22 mouse cellular contexts compared by ENCODE assay signal in the genomic region with DNA sequence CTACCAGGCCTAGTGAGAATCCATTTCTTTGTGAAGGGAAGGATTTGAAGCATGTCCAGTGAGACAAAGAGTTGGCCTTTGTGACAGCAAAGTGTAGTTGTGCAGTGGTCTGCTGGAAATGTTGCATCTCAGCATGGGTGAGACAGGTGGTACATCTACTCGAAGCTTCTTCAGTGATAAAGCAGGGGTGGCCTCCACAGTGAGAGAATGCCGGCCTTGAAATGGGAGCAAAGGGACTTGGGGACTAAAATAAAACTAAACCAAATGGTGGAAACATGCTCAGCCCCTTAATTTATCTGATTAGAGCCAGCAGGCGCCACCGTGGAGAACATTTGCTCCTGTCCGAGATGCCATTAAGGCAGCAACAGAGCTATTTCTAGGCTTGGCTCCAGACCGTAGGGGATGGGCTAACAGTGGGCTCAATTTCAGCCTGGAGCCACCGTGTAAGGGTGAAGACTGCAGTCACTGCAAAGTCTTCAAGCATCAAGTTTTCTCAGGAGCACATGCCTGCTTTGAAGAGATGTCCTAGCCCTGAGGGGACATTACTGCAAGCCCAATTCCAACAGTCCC. TPM values are rescaled to one million over a fixed set of nuclear protein-coding genes. Genes with fewer than 3 reads are reported as not detected.
DNase-seq lines count a peak whose midpoint lies in the region; ATAC-seq and TF ChIP-seq lines count a peak whose summit lies in the region.
"Had no signal": no experiment of that assay in that cellular context is flagged by ENCODE, and none has a peak within 500 bp of the region (broad histone marks: within the 10 kb centered on the region; RNA-seq: fewer than 3 reads in every experiment).

No protein-coding gene starts in this region.

- H3K27ac ChIP-seq in heart, embryonic 13.5 days (replicated peaks), result peak overlapping the region; percentile 58
- H3K27ac ChIP-seq in heart, adult 2 months, result no peak overlapping the region
- H3K27ac ChIP-seq in embryonic facial prominence, embryonic 14.5 days (replicated peaks; ENCODE audit: low read depth, low read length), result no peak overlapping the region
- H3K27ac ChIP-seq: embryonic facial prominence, embryonic 13.5 days; hindbrain, postnatal 0 days; kidney, postnatal 0 days; liver, embryonic 12.5 days; stomach, postnatal 0 days had no signal

- no peaks in the 10 kb centered on the region for H3K27me3 ChIP-seq in heart, embryonic 13.5 days (replicated peaks)
- H3K27me3 ChIP-seq in heart, adult 2 months (ENCODE audit: control insufficient read depth, insufficient read depth, low read length), result no peaks in the 10 kb centered on the region
- H3K27me3 ChIP-seq in embryonic facial prominence, embryonic 14.5 days (replicated peaks; ENCODE audit: control insufficient read depth, insufficient read depth, low read length), result no peaks in the 10 kb centered on the region
- H3K27me3 ChIP-seq: embryonic facial prominence, embryonic 13.5 days; liver, embryonic 12.5 days had no signal

- no peak overlapping the region for H3K9ac ChIP-seq in heart, embryonic 13.5 days
- no peak overlapping the region for H3K9ac ChIP-seq in heart, adult 2 months (ENCODE audit: low read depth, low read length)
- H3K9ac ChIP-seq in embryonic facial prominence, embryonic 14.5 days (ENCODE audit: low read depth, low read length), result no peak overlapping the region
- H3K9ac ChIP-seq: embryonic facial prominence, embryonic 13.5 days; forebrain, postnatal 0 days; liver, embryonic 12.5 days; lung, embryonic 14.5 days had no signal

- no peaks in the 10 kb centered on the region for H3K9me3 ChIP-seq in heart, embryonic 13.5 days
- no peaks in the 10 kb centered on the region for H3K9me3 ChIP-seq in embryonic facial prominence, embryonic 14.5 days (ENCODE audit: control insufficient read depth, low read length)
- H3K9me3 ChIP-seq: embryonic facial prominence, embryonic 13.5 days; liver, embryonic 12.5 days had no signal

- WGBS in heart, embryonic 13.5 days, result 21% methylated on average over 7 of the region's 7 CpGs
- WGBS in heart, adult 2 months, result 40% methylated on average over 7 of the region's 7 CpGs
- WGBS in embryonic facial prominence, embryonic 14.5 days, result 25% methylated on average over 7 of the region's 7 CpGs

- DNase-seq in heart, adult 2 months, result no peak
- DNase-seq in MN1 (ENCODE audit: low spot score), result peak; percentile 38
- peak; percentile 66 for DNase-seq in embryonic facial prominence, embryonic 14.5 days (ENCODE audit: low spot score)
- DNase-seq in gastrocnemius, postnatal 36 days, result peak; percentile 10 to 28
- DNase-seq in kidney, postnatal 10 days, result no peak
- DNase-seq in lung, adult 18-20 months, result no peak
- DNase-seq: adrenal gland, adult 2 months; B cell, adult 2 months; cerebellum, adult 8-10 months; forebrain, postnatal 0 days; lung, embryonic 14.5 days; lung, postnatal 36 days; right cerebral cortex, postnatal 4 days had no signal

- peaks cover 30% of the 10 kb centered on the region for H3K4me1 ChIP-seq in heart, embryonic 13.5 days
- H3K4me1 ChIP-seq in heart, adult 2 months (ENCODE audit: control insufficient read depth, insufficient read depth, low read length), result peaks cover 2% of the 10 kb centered on the region; the same call in 1 of the 2 replicates
- H3K4me1 ChIP-seq in embryonic facial prominence, embryonic 14.5 days (ENCODE audit: control insufficient read depth, insufficient read depth, low read length), result peaks cover 6% of the 10 kb centered on the region

- H3K36me3 ChIP-seq in heart, embryonic 13.5 days, result no peaks in the 10 kb centered on the region
- H3K36me3 ChIP-seq in heart, adult 2 months (ENCODE audit: control insufficient read depth, insufficient read depth, low read length), result no peaks in the 10 kb centered on the region
- H3K36me3 ChIP-seq in embryonic facial prominence, embryonic 14.5 days (ENCODE audit: control insufficient read depth, insufficient read depth, low read length), result no peaks in the 10 kb centered on the region
- H3K36me3 ChIP-seq: embryonic facial prominence, embryonic 13.5 days; liver, embryonic 12.5 days had no signal

- no peak overlapping the region for H3K4me2 ChIP-seq in heart, embryonic 13.5 days
- no peak overlapping the region for H3K4me2 ChIP-seq in embryonic facial prominence, embryonic 14.5 days (ENCODE audit: low read depth, low read length)
- H3K4me2 ChIP-seq: embryonic facial prominence, embryonic 13.5 days; liver, embryonic 12.5 days; lung, embryonic 14.5 days had no signal

- H3K79me2 ChIP-seq in heart, adult 2 months (replicated peaks; ENCODE audit: control insufficient read depth, insufficient read depth, low read length), result no peaks in the 10 kb centered on the region

- no peak for TF ChIP-seq EP300 in heart, adult 2 months (IDR thresholded peaks at IDR 0.05; ENCODE audit: insufficient read depth, low read depth, low read length)

- TF ChIP-seq CTCF in heart, adult 2 months (IDR thresholded peaks at IDR 0.05), result no peak

- intact Hi-C loops in heart, adult 2 months (cut with DNase I), result no loop called here
- intact Hi-C loops in gastrocnemius, postnatal 36 days (cut with DNase I), result no loop called here

- H3K4me3 ChIP-seq in heart, embryonic 13.5 days, result no peak overlapping the region
- H3K4me3 ChIP-seq in heart, adult 2 months, result no peak overlapping the region
- no peak overlapping the region for H3K4me3 ChIP-seq in embryonic facial prominence, embryonic 14.5 days (ENCODE audit: low read depth, low read length)
- H3K4me3 ChIP-seq: embryonic facial prominence, embryonic 13.5 days; liver, embryonic 12.5 days had no signal

- TF ChIP-seq POLR2A in heart, adult 2 months (IDR thresholded peaks at IDR 0.05; ENCODE audit: insufficient read depth, low read depth, low read length), result no peak

- no peak for ATAC-seq in heart, embryonic 13.5 days (ENCODE audit: extremely low read depth, insufficient number of reproducible peaks, low FRiP score, low TSS enrichment)
- peak; percentile 60 for ATAC-seq in embryonic facial prominence, embryonic 14.5 days (ENCODE audit: low read depth)
- ATAC-seq in CD4-positive, CD25-positive, alpha-beta regulatory T cell, adult 4 months, result no peak
- ATAC-seq: forebrain, postnatal 0 days; hindbrain, postnatal 0 days; intestine, postnatal 0 days; liver, embryonic 12.5 days had no signal

RNA-seq across cellular contexts. Expression of a gene that starts 40.0 kb away (rescaled TPM):
- 415 and 464 TPM in 2 replicates for polyA plus RNA-seq in heart, embryonic 13.5 days (2015; fragmentation: Nextera tagmentation; extraction: Ambion mirVana)
- total RNA-seq in heart, adult 2 months (2021), result 10 to 100 TPM; 22.5 to 30.4 TPM
- polyA plus RNA-seq in heart, adult 2 months (2012; rRNA removed), result 62.8 and 111 TPM in 2 replicates
- polyA plus RNA-seq in embryonic facial prominence, embryonic 14.5 days (2014; fragmentation: Nextera tagmentation; extraction: Ambion mirVana), result 1,165 and 1,732 TPM in 2 replicates
- total RNA-seq in gastrocnemius, postnatal 36 days (2021), result over 10,000 TPM; 25,842 to 31,394 TPM
- polyA plus RNA-seq in CD4-positive, CD25-positive, alpha-beta regulatory T cell, adult 4 months (2017; shearing (Covaris generic)), result not detected
- total RNA-seq: forebrain, postnatal 0 days; hematopoietic stem cell, adult 5-6 weeks had no signal

RNA-seq across cellular contexts. Expression of a gene that starts 53.5 kb away (rescaled TPM):
- polyA plus RNA-seq in heart, embryonic 13.5 days (2015; fragmentation: Nextera tagmentation; extraction: Ambion mirVana), result 65.0 and 69.0 TPM in 2 replicates
- total RNA-seq in heart, adult 2 months (2021), result 10 to 100 TPM; 33.8 to 34.9 TPM
- polyA plus RNA-seq in heart, adult 2 months (2012; rRNA removed), result 52.0 and 53.6 TPM in 2 replicates
- polyA plus RNA-seq in embryonic facial prominence, embryonic 14.5 days (2014; fragmentation: Nextera tagmentation; extraction: Ambion mirVana), result 112 and 117 TPM in 2 replicates
- total RNA-seq in gastrocnemius, postnatal 36 days (2021), result 10 to 100 TPM; 33.7 to 35.5 TPM
- 10 to 100 TPM; 39.0 to 43.8 TPM for polyA plus RNA-seq in CD4-positive, CD25-positive, alpha-beta regulatory T cell, adult 4 months (2017; shearing (Covaris generic))

Comparison
In these comparisons a context has a peak if more than half of its experiments do, and no peak if none do; other contexts are left out.
1. DNase-seq: peak in MN1 (single experiment), embryonic facial prominence, embryonic 14.5 days (single experiment) and gastrocnemius, postnatal 36 days (2 of 2); none in heart, adult 2 months (0 of 2), kidney, postnatal 10 days (single experiment) and lung, adult 18-20 months (0 of 2).
2. RNA of a gene that starts 40.0 kb away (polyA plus RNA-seq): 1,165 to 1,732 TPM in embryonic facial prominence, embryonic 14.5 days, 415 to 464 TPM in heart, embryonic 13.5 days and 62.8 to 111 TPM in heart, adult 2 months; not detected in CD4-positive, CD25-positive, alpha-beta regulatory T cell, adult 4 months; every median in the first group is over 10 times any median in the second.